Mouse (Mus musculus) intestine, postnatal 0 days (tissue): ENCODE measurements at regions not wholly inside any gene's neighbourhood (a gene's known extent, or its start where the extent isn't known, plus 50 kb on each side); places are given as distances from the start of the nearest gene placed in this dataset.

ENCODE experiments used
- ATAC-seq: fragments of 200-750 bp; cut with Nextera tagmentation; 2 replicates; pipeline ENCODE4 v1.8.0; 2017; ENCODE audit warnings: mild to moderate bottlenecking, moderate TSS enrichment, moderate library complexity
- H3K27ac ChIP-seq: fragments of 300-500 bp; sonication (generic); 2 replicates; pipeline ENCODE4 v1.5.1; 2014; ENCODE audit warnings: mild to moderate bottlenecking, low read depth, low read length, moderate library complexity
- H3K27me3 ChIP-seq: fragments of 300-500 bp; sonication (generic); replicated peaks from 2 replicates; pipeline ENCODE4 v1.6.1; 2014; ENCODE audit warnings: low read length, mixed read lengths; ENCODE audit not compliant: control insufficient read depth, insufficient read depth
- H3K36me3 ChIP-seq: fragments of 300-500 bp; sonication (generic); 2 replicates; pipeline ENCODE4 v1.6.1; 2014; ENCODE audit warnings: mild to moderate bottlenecking, moderate library complexity; ENCODE audit not compliant: control insufficient read depth, insufficient read depth
- H3K4me1 ChIP-seq: fragments of 300-500 bp; sonication (generic); replicated peaks from 2 replicates; pipeline ENCODE4 v1.6.1; 2014; ENCODE audit warnings: antibody characterized with exemption, low read length, mixed read lengths; ENCODE audit not compliant: control insufficient read depth, insufficient read depth
- H3K4me2 ChIP-seq: fragments of 300-500 bp; sonication (generic); replicated peaks from 2 replicates; pipeline ENCODE4 v1.6.1; 2014; ENCODE audit warnings: low read depth, mild to moderate bottlenecking, moderate library complexity
- H3K4me3 ChIP-seq: fragments of 300-500 bp; sonication (generic); 2 replicates; pipeline ENCODE4 v1.5.1; 2014; ENCODE audit warnings: low read depth, low read length
- H3K9ac ChIP-seq: fragments of 300-500 bp; sonication (generic); 2 replicates; pipeline ENCODE4 v1.6.1; 2014; ENCODE audit warnings: mild to moderate bottlenecking, low read depth, low read length
- H3K9me3 ChIP-seq: fragments of 300-500 bp; sonication (generic); 2 replicates; pipeline ENCODE4 v1.6.1; 2016; ENCODE audit warnings: mixed run types; ENCODE audit not compliant: control insufficient read depth
- CTCF ChIP-seq: sonication (generic); IDR thresholded peaks from 2 replicates; pipeline ENCODE4 v1.5.1; 2016; ENCODE audit warnings: low read depth, mild to moderate bottlenecking, control low read depth, antibody characterized with exemption, moderate library complexity
- WGBS: fragments of 180-500 bp; shearing (Covaris S2); extraction: QIAGEN DNeasy Blood & Tissue Kit; methylation state at CpG from one replicate; pipeline ENCODE4 v1.1.7; 2014; 5-methylcytosine and 5-hydroxymethylcytosine counted together

DNA sequence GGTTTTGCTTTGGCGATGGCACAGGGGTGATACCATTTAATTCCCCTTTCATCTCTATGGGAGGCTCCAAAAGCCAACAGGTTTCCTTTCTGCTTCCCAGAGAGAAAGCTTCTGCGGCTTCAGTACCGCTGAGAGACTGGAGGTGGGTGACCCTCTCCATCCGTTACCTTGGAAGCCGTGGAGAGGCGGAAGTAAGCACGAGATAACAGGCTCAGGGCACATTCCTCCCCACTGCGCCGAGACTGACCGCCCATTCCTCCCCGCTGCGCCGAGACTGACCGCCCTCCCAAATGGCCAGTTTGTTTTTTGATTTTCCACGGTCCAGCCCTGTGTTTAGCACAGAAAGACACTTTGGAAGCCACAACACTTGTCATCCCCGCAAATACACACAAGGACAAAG is 55.4 kb upstream of the Olig2 start:
- Histone ChIP-seq H3K4me3 (peak overlapping the region; percentile 16; the same call in 1 of the 2 replicates), H3K9ac (no peak overlapping the region), H3K4me2 (peak overlapping the region; percentile 44), H3K9me3 (no peaks in the 10 kb centered on the region), H3K36me3 (no peaks in the 10 kb centered on the region), H3K27ac (no peak overlapping the region), H3K27me3 (peaks cover 20% of the 10 kb centered on the region), H3K4me1 (no peaks in the 10 kb centered on the region)
- under 1% methylated on average over 16 of the region's 16 CpGs for WGBS
- no peak for ATAC-seq
- TF ChIP-seq CTCF: no peak

DNA sequence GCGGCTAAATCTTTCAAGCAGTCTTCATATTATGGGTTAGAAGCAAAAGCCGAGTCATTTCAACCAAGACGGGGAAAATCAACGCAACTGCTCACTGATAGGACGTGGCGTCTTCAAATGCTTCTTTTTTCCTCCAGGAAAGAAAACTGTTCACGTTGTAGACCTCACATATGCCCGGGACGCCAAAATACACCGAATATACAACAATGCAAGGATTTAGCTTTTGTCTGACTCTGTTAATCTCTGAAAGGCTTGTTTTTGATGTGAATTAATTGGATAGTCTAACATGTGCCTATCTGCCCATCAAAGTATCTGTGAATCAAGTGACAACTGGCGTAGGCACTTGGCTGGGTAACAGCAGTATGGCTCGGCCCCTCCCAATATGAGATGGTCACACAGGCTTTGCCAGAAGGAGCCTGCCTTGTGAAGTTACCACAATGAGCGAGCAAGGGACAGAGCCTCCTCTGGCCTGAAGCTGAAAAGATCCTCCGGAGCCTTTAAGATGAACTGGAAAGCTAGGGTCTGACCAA is 53.3 kb upstream of the Olig2 start:
- Histone ChIP-seq H3K4me1 (no peaks in the 10 kb centered on the region), H3K4me3 (no peak overlapping the region), H3K36me3 (no peaks in the 10 kb centered on the region), H3K27ac (no peak overlapping the region), H3K4me2 (no peak overlapping the region), H3K9me3 (no peaks in the 10 kb centered on the region), H3K27me3 (peaks cover 23% of the 10 kb centered on the region), H3K9ac (no peak overlapping the region)
- 86% methylated on average over 14 of the region's 14 CpGs for WGBS
- TF ChIP-seq CTCF: no peak
- ATAC-seq: no peak

DNA sequence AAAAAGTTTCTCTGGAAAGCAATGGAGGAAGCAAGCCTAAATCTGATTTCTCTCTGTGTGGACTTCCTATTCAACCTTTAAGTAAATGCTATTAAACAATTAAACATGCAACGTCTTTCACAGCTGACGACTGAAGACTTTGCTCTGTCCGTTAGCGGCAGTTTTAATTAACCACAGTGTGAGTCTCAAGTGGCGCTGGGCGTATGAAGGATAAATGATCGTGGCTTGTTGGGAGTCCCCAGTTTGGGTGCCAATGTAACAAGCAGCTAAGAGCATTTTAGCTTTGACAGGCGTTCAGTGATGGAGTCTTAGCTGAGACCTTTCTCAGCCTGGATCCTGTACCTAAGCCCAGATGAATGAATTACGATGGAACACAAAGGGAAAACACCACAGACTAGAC is 52.7 kb upstream of the Olig2 start:
- Histone ChIP-seq H3K9ac (no peak overlapping the region), H3K4me2 (no peak overlapping the region), H3K36me3 (no peaks in the 10 kb centered on the region), H3K9me3 (no peaks in the 10 kb centered on the region), H3K27me3 (peaks cover 23% of the 10 kb centered on the region), H3K4me1 (no peaks in the 10 kb centered on the region), H3K27ac (no peak overlapping the region), H3K4me3 (no peak overlapping the region)
- ATAC-seq: no peak
- no peak for TF ChIP-seq CTCF
- WGBS: 80% methylated on average over 9 of the region's 9 CpGs

DNA sequence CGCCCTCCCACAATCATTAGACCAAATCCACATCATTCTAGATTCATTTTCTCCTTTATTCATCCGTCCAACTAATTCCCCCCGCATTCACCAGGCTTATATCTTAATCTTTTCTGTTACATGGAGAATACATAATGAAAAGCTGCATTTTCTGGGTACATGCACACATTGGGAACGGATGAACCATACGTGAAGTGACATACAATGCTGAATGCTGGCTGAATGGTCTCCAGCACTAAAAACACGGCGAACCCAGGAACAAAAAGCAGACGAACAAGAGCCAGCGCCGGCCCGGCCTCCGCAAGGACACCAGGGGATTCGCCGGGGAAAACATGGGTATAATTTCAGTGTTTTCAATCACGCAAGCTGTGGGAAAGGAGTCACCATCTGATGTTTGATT is 52.0 kb upstream of the Olig2 start:
- WGBS: 87% methylated on average over 15 of the region's 15 CpGs
- no peaks in the 10 kb centered on the region for H3K36me3 ChIP-seq
- no peak for TF ChIP-seq CTCF

DNA sequence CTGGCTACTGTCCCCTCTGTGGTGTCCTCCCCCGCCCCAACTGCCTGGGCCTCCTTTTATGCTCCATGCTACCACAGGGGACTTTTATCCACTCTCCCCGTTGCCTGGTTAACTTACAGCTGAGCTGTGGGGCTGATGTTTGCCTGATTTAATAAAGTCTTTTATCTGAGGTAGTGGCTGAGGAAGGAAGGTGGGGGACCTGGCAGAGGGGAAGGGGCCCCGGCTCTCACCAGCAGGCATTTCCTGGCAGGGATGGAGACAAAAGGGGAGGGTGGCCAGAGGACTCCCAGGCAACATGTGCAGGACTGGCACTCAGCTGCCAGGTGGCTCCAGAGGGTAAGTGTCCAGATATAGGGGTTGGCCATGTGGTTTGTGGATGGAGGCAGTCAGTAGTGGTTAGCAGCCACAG is 51.4 kb upstream of the Olig2 start:
- TF ChIP-seq CTCF: 0 out of 2 replicates have a peak, but pooled peaks have one; percentile 5

More for the DNA sequence above, 52.0 kb upstream of the Olig2 start:
- peaks cover 23% of the 10 kb centered on the region for H3K27me3 ChIP-seq
- no peak overlapping the region for H3K27ac ChIP-seq
- H3K4me1 ChIP-seq: no peaks in the 10 kb centered on the region
- no peak overlapping the region for H3K4me2 ChIP-seq
- ATAC-seq: no peak
- no peak overlapping the region for H3K4me3 ChIP-seq
- no peaks in the 10 kb centered on the region for H3K9me3 ChIP-seq
- no peak overlapping the region for H3K9ac ChIP-seq

DNA sequence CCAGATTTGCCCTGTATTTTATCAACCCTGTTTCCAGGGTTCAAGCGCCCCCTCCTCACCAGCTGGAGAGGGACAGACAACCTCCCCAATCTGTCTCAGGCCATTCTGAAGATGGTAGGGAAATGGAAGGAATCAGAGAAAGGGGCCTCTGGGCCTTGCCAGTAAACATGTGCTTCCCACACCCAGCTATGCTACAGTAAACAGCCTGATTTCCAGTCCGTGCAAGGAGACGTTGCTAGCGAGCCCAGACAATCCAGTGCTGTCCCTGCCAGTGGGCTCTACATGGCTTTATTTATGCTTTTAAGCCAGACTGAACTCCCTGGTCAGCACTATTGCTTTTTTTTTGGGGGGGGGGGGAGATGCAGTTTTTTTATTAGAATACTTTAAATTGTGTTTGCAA is 50.9 kb upstream of the Olig2 start:
- Histone ChIP-seq H3K4me3 (no peak overlapping the region), H3K4me2 (no peak overlapping the region), H3K36me3 (no peaks in the 10 kb centered on the region), H3K27me3 (peaks cover 21% of the 10 kb centered on the region), H3K4me1 (no peaks in the 10 kb centered on the region), H3K27ac (no peak overlapping the region), H3K9me3 (no peaks in the 10 kb centered on the region), H3K9ac (no peak overlapping the region)
- ATAC-seq: no peak
- no peak for TF ChIP-seq CTCF
- 51% methylated on average over 4 of the region's 4 CpGs for WGBS

More for the DNA sequence above, 51.4 kb upstream of the Olig2 start:
- Histone ChIP-seq H3K27ac (no peak overlapping the region), H3K9me3 (no peaks in the 10 kb centered on the region), H3K36me3 (no peaks in the 10 kb centered on the region), H3K4me1 (no peaks in the 10 kb centered on the region), H3K9ac (no peak overlapping the region), H3K4me2 (no peak overlapping the region), H3K4me3 (no peak overlapping the region), H3K27me3 (peaks cover 23% of the 10 kb centered on the region)
- WGBS: 21% methylated on average over 3 of the region's 3 CpGs
- no peak for ATAC-seq
